Comparison of ENCODE assay signal across 17 mouse cellular contexts in the genomic region with DNA sequence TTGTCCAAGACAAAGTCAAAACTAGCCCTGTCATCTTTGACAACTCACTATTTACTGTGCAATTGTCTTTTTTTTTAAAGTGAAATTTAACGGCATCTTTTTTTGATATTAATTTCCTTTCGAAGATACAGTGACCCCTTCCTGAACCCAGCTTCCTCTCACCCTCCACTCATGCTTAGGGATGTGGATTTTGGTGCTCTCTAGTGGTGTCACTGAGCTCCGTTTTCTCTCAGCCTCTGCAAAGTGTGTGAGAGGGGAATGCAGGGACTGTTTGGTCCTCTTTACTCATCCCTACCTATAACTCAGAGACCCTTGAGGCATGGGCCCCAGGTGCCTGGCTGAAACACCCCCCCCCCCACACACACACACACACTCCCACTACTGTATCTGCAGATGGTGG. TPM values are rescaled to one million over a fixed set of nuclear protein-coding genes. Genes with fewer than 3 reads are reported as not detected.
DNase-seq lines count a peak whose midpoint lies in the region; ATAC-seq and TF ChIP-seq lines count a peak whose summit lies in the region.
"Had no signal": no experiment of that assay in that cellular context is flagged by ENCODE, and none has a peak within 500 bp of the region (broad histone marks: within the 10 kb centered on the region; RNA-seq: fewer than 3 reads in every experiment).

No protein-coding gene starts in this region.

- TF ChIP-seq CTCF in liver, postnatal 0 days (IDR thresholded peaks at IDR 0.05; ENCODE audit: low read depth) = peak; percentile 54
- TF ChIP-seq CTCF in cortical plate, adult 2 months (IDR thresholded peaks at IDR 0.05; ENCODE audit: extremely low read depth, insufficient read depth, low read length) = peak; percentile 36; the same call in 1 of the 2 replicates

- no peak for DNase-seq in forebrain, embryonic 11.5 days (ENCODE audit: low spot score)
- no peak for DNase-seq in liver, postnatal 0 days
- no peak for DNase-seq in liver
- DNase-seq: adrenal gland, postnatal 36 days; cerebellum, adult 9-11 months; heart, adult 11 months; thymus, postnatal 4 days had no signal

- H3K9ac ChIP-seq in forebrain, embryonic 11.5 days (ENCODE audit: low read length) = no peak overlapping the region
- H3K9ac ChIP-seq in forebrain, embryonic 15.5 days (replicated peaks) = no peak overlapping the region
- H3K9ac ChIP-seq in kidney, embryonic 15.5 days = no peak overlapping the region
- no peak overlapping the region for H3K9ac ChIP-seq in kidney, embryonic 16.5 days (replicated peaks; ENCODE audit: low read length)
- H3K9ac ChIP-seq in liver, postnatal 0 days (replicated peaks) = no peak overlapping the region
- H3K9ac ChIP-seq: limb, embryonic 15.5 days; midbrain, embryonic 12.5 days had no signal

- peak; percentile 35; the same call in 1 of the 2 replicates for ATAC-seq in forebrain, embryonic 11.5 days (replicated peaks; ENCODE audit: low FRiP score)
- no peak for ATAC-seq in forebrain, embryonic 15.5 days (replicated peaks)
- ATAC-seq in kidney, embryonic 15.5 days (replicated peaks; ENCODE audit: low FRiP score) = 0 out of 2 replicates have a peak, but pooled peaks have one; percentile 24
- ATAC-seq in kidney, embryonic 16.5 days (ENCODE audit: low FRiP score, low TSS enrichment) = no peak; the same call in 1 of the 2 replicates
- ATAC-seq in liver, postnatal 0 days = no peak
- ATAC-seq in erythroblast, adult 5-6 weeks (replicated peaks; ENCODE audit: low FRiP score, poor library complexity, severe bottlenecking) = no peak
- ATAC-seq: hindbrain, embryonic 16.5 days; Patski had no signal

- 74% methylated on average over 3 of the region's 3 CpGs for WGBS in forebrain, embryonic 11.5 days
- WGBS in forebrain, embryonic 15.5 days = 58% methylated on average over 3 of the region's 3 CpGs
- WGBS in kidney, embryonic 15.5 days = 36% methylated on average over 3 of the region's 3 CpGs
- WGBS in kidney, embryonic 16.5 days = 38% methylated on average over 3 of the region's 3 CpGs
- 46% methylated on average over 3 of the region's 3 CpGs for WGBS in liver, postnatal 0 days (ENCODE audit: insufficient replicate concordance)

- H3K27me3 ChIP-seq in forebrain, embryonic 11.5 days (ENCODE audit: control insufficient read depth, insufficient read depth, low read length) = no peaks in the 10 kb centered on the region
- H3K27me3 ChIP-seq in forebrain, embryonic 15.5 days = no peaks in the 10 kb centered on the region
- H3K27me3 ChIP-seq in kidney, embryonic 15.5 days = no peaks in the 10 kb centered on the region
- no peaks in the 10 kb centered on the region for H3K27me3 ChIP-seq in kidney, embryonic 16.5 days (ENCODE audit: insufficient read depth, low read length)
- H3K27me3 ChIP-seq in liver, postnatal 0 days (ENCODE audit: insufficient read depth, low read length) = no peaks in the 10 kb centered on the region
- H3K27me3 ChIP-seq: limb, embryonic 15.5 days; midbrain, embryonic 12.5 days; Patski had no signal

- no peak overlapping the region for H3K27ac ChIP-seq in forebrain, embryonic 11.5 days (ENCODE audit: low read depth, low read length)
- no peak overlapping the region for H3K27ac ChIP-seq in forebrain, embryonic 15.5 days (replicated peaks)
- H3K27ac ChIP-seq in kidney, embryonic 15.5 days = no peak overlapping the region
- H3K27ac ChIP-seq in kidney, embryonic 16.5 days (ENCODE audit: low read length) = no peak overlapping the region
- H3K27ac ChIP-seq in liver, postnatal 0 days (ENCODE audit: low read depth) = no peak overlapping the region
- no peak overlapping the region for H3K27ac ChIP-seq in cortical plate, adult 2 months (ENCODE audit: insufficient read depth, low read length)
- H3K27ac ChIP-seq: limb, embryonic 15.5 days; macrophage; midbrain, embryonic 12.5 days had no signal

- TF ChIP-seq EP300 in liver, postnatal 0 days (IDR thresholded peaks at IDR 0.05; ENCODE audit: low read depth) = no peak

- no peaks in the 10 kb centered on the region for H3K9me3 ChIP-seq in forebrain, embryonic 11.5 days (ENCODE audit: control insufficient read depth, low read length)
- H3K9me3 ChIP-seq in forebrain, embryonic 15.5 days = no peaks in the 10 kb centered on the region
- H3K9me3 ChIP-seq in kidney, embryonic 15.5 days (replicated peaks) = no peaks in the 10 kb centered on the region
- H3K9me3 ChIP-seq in kidney, embryonic 16.5 days (ENCODE audit: low read length) = no peaks in the 10 kb centered on the region
- no peaks in the 10 kb centered on the region for H3K9me3 ChIP-seq in liver, postnatal 0 days (ENCODE audit: low read length)
- H3K9me3 ChIP-seq: limb, embryonic 15.5 days; midbrain, embryonic 12.5 days had no signal

- H3K4me2 ChIP-seq in forebrain, embryonic 11.5 days (ENCODE audit: low read depth, low read length, severe bottlenecking) = no peak overlapping the region
- no peak overlapping the region for H3K4me2 ChIP-seq in forebrain, embryonic 15.5 days (replicated peaks)
- no peak overlapping the region for H3K4me2 ChIP-seq in kidney, embryonic 15.5 days
- no peak overlapping the region for H3K4me2 ChIP-seq in kidney, embryonic 16.5 days (replicated peaks; ENCODE audit: low read depth, low read length)
- H3K4me2 ChIP-seq in liver, postnatal 0 days (ENCODE audit: low read depth, low read length) = no peak overlapping the region
- H3K4me2 ChIP-seq: limb, embryonic 15.5 days; midbrain, embryonic 12.5 days had no signal

- H3K36me3 ChIP-seq in forebrain, embryonic 11.5 days (ENCODE audit: control insufficient read depth, insufficient read depth, low read length) = no peaks in the 10 kb centered on the region
- H3K36me3 ChIP-seq in forebrain, embryonic 15.5 days = no peaks in the 10 kb centered on the region
- no peaks in the 10 kb centered on the region for H3K36me3 ChIP-seq in kidney, embryonic 15.5 days
- H3K36me3 ChIP-seq in kidney, embryonic 16.5 days (ENCODE audit: insufficient read depth, low read length) = no peaks in the 10 kb centered on the region
- H3K36me3 ChIP-seq in liver, postnatal 0 days (replicated peaks; ENCODE audit: insufficient read depth, low read length) = no peaks in the 10 kb centered on the region
- H3K36me3 ChIP-seq: limb, embryonic 15.5 days; midbrain, embryonic 12.5 days had no signal

- no peak overlapping the region for H3K4me3 ChIP-seq in forebrain, embryonic 11.5 days (ENCODE audit: low read depth, low read length)
- H3K4me3 ChIP-seq in forebrain, embryonic 15.5 days = no peak overlapping the region
- no peak overlapping the region for H3K4me3 ChIP-seq in kidney, embryonic 15.5 days (replicated peaks)
- no peak overlapping the region for H3K4me3 ChIP-seq in kidney, embryonic 16.5 days (ENCODE audit: low read length)
- no peak overlapping the region for H3K4me3 ChIP-seq in liver, postnatal 0 days (ENCODE audit: low read depth, low read length)
- H3K4me3 ChIP-seq in cortical plate, adult 2 months (ENCODE audit: insufficient read depth, low read length) = no peak overlapping the region
- H3K4me3 ChIP-seq: limb, embryonic 15.5 days; midbrain, embryonic 12.5 days had no signal

- H3K4me1 ChIP-seq in forebrain, embryonic 11.5 days (replicated peaks; ENCODE audit: control insufficient read depth, insufficient read depth, low read length) = no peaks in the 10 kb centered on the region
- H3K4me1 ChIP-seq in forebrain, embryonic 15.5 days = no peaks in the 10 kb centered on the region
- no peaks in the 10 kb centered on the region for H3K4me1 ChIP-seq in kidney, embryonic 15.5 days
- no peaks in the 10 kb centered on the region for H3K4me1 ChIP-seq in kidney, embryonic 16.5 days (ENCODE audit: insufficient read depth, low read length)
- no peaks in the 10 kb centered on the region for H3K4me1 ChIP-seq in liver, postnatal 0 days (ENCODE audit: insufficient read depth)
- 0 out of 2 replicates have a peak, but pooled peaks cover 2% of the 10 kb centered on the region for H3K4me1 ChIP-seq in cortical plate, adult 2 months (ENCODE audit: control insufficient read depth, insufficient read depth, low read length)
- H3K4me1 ChIP-seq: limb, embryonic 15.5 days; midbrain, embryonic 12.5 days had no signal

- no peak for TF ChIP-seq POLR2A in cortical plate, adult 2 months (IDR thresholded peaks at IDR 0.05; ENCODE audit: extremely low read depth, insufficient read depth, low read length)

RNA-seq across cellular contexts. Expression of gene Sdcbp2, which starts 13.5 kb away (rescaled TPM):
- 0.44 and 0.83 TPM in 2 replicates for polyA plus RNA-seq in forebrain, embryonic 11.5 days (2014; fragmentation: Nextera tagmentation; extraction: Ambion mirVana)
- 0.52 and 0.64 TPM in 2 replicates for polyA plus RNA-seq in forebrain, embryonic 15.5 days (2015; fragmentation: Nextera tagmentation; extraction: Ambion mirVana)
- 1.4 and 2.2 TPM in 2 replicates for polyA plus RNA-seq in kidney, embryonic 15.5 days (2015; fragmentation: Nextera tagmentation; extraction: Ambion mirVana)
- 1.7 and 2.4 TPM in 2 replicates for polyA plus RNA-seq in kidney, embryonic 16.5 days (2015; fragmentation: Nextera tagmentation; extraction: Ambion mirVana)
- polyA plus RNA-seq in liver, postnatal 0 days (2015; fragmentation: Nextera tagmentation; extraction: Ambion mirVana) = 0.20 TPM in 2 replicates
- 1.8 TPM in 2 replicates for polyA plus RNA-seq in cortical plate, adult 2 months (2012; rRNA removed)
- total RNA-seq in erythroblast, adult 5-6 weeks (2015; ENCODE audit: low replicate concordance) = not detected in 2 replicates
- total RNA-seq in erythroblast, adult 5-6 weeks (2017; ENCODE audit: low replicate concordance) = not detected in 2 replicates
- polyA plus RNA-seq: macrophage had no signal

RNA-seq across cellular contexts. Expression of gene Fkbp1a, which starts 43.7 kb away (rescaled TPM):
- polyA plus RNA-seq in forebrain, embryonic 11.5 days (2014; fragmentation: Nextera tagmentation; extraction: Ambion mirVana) = 562 and 601 TPM in 2 replicates
- polyA plus RNA-seq in forebrain, embryonic 15.5 days (2015; fragmentation: Nextera tagmentation; extraction: Ambion mirVana) = 587 and 591 TPM in 2 replicates
- 707 and 718 TPM in 2 replicates for polyA plus RNA-seq in kidney, embryonic 15.5 days (2015; fragmentation: Nextera tagmentation; extraction: Ambion mirVana)
- polyA plus RNA-seq in kidney, embryonic 16.5 days (2015; fragmentation: Nextera tagmentation; extraction: Ambion mirVana) = 723 and 752 TPM in 2 replicates
- 121 and 128 TPM in 2 replicates for polyA plus RNA-seq in liver, postnatal 0 days (2015; fragmentation: Nextera tagmentation; extraction: Ambion mirVana)
- polyA plus RNA-seq in cortical plate, adult 2 months (2012; rRNA removed) = 475 and 493 TPM in 2 replicates
- 11.3 and 18.0 TPM in 2 replicates for total RNA-seq in erythroblast, adult 5-6 weeks (2015; ENCODE audit: low replicate concordance)
- total RNA-seq in erythroblast, adult 5-6 weeks (2017; ENCODE audit: low replicate concordance) = 1.3 and 2.8 TPM in 2 replicates

RNA-seq across cellular contexts. Expression of gene Snph, which starts 46.5 kb away (rescaled TPM):
- polyA plus RNA-seq in forebrain, embryonic 11.5 days (2014; fragmentation: Nextera tagmentation; extraction: Ambion mirVana) = 2.4 and 3.6 TPM in 2 replicates
- 10.0 and 11.2 TPM in 2 replicates for polyA plus RNA-seq in forebrain, embryonic 15.5 days (2015; fragmentation: Nextera tagmentation; extraction: Ambion mirVana)
- polyA plus RNA-seq in kidney, embryonic 15.5 days (2015; fragmentation: Nextera tagmentation; extraction: Ambion mirVana) = 0.59 and 0.95 TPM in 2 replicates
- 0.44 and 0.63 TPM in 2 replicates for polyA plus RNA-seq in kidney, embryonic 16.5 days (2015; fragmentation: Nextera tagmentation; extraction: Ambion mirVana)
- not detected in 2 replicates for polyA plus RNA-seq in liver, postnatal 0 days (2015; fragmentation: Nextera tagmentation; extraction: Ambion mirVana)
- polyA plus RNA-seq in cortical plate, adult 2 months (2012; rRNA removed) = 170 and 186 TPM in 2 replicates
- total RNA-seq in erythroblast, adult 5-6 weeks (2015; ENCODE audit: low replicate concordance) = not detected in 2 replicates
- total RNA-seq in erythroblast, adult 5-6 weeks (2017; ENCODE audit: low replicate concordance) = not detected in 2 replicates
- polyA plus RNA-seq: macrophage had no signal

Comparison
In these comparisons a context has a peak if more than half of its experiments do, and no peak if none do; other contexts are left out.
1. ATAC-seq: peak in forebrain, embryonic 11.5 days (single experiment) and kidney, embryonic 15.5 days (single experiment); none in forebrain, embryonic 15.5 days (single experiment), kidney, embryonic 16.5 days (single experiment), liver, postnatal 0 days (single experiment) and erythroblast, adult 5-6 weeks (single experiment).
2. RNA of gene Snph, which starts 46.5 kb away (polyA plus RNA-seq): 170 to 186 TPM in cortical plate, adult 2 months; 10.0 to 11.2 TPM in forebrain, embryonic 15.5 days, 2.4 to 3.6 TPM in forebrain, embryonic 11.5 days, 0.59 to 0.95 TPM in kidney, embryonic 15.5 days, 0.44 to 0.63 TPM in kidney, embryonic 16.5 days and not detected in liver, postnatal 0 days; every median in the first group is over 10 times any median in the second.